Mouse (Mus musculus) lung, postnatal 36 days (tissue): ENCODE results near the gene Zfp277.
A peak's percentile ranks its signal among the peaks of the same experiment; 100 is the strongest.

Experiments used
- DNase-seq: peaks from one replicate; pipeline ENCODE4 v3.0.0; 2022; ENCODE audit warnings: mixed read lengths

Gene Zfp277

DNA sequence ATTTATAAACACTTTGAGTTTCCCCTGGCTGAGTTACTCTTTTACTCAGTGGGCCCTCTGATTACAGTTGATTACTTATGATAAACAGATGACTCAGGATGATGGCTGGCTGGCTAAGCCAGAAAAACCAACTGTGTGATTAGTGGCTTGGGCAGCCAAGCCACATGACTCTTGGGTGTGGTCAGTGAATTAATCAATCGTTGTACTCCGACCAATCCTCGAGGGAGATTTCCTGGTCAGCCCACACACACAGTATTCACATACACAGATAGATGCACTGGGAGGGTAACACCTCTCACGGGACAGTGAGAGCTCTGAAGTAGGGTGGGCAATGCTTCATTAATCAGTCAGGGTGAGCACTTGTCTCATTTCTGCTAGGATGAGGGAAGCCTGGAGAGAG lies 97.5 kb downstream of the Zfp277 start:
- peak; percentile 8 for DNase-seq

- DNase-seq: no peak
These were observed 98.5 kb downstream of the Zfp277 start for GRCm38 (mm10) chr12:40347060-40347698.

- DNase-seq: peak; percentile 8
These were observed 104.3 kb downstream of the Zfp277 start for GRCm38 (mm10) chr12:40341443-40341842.

DNA sequence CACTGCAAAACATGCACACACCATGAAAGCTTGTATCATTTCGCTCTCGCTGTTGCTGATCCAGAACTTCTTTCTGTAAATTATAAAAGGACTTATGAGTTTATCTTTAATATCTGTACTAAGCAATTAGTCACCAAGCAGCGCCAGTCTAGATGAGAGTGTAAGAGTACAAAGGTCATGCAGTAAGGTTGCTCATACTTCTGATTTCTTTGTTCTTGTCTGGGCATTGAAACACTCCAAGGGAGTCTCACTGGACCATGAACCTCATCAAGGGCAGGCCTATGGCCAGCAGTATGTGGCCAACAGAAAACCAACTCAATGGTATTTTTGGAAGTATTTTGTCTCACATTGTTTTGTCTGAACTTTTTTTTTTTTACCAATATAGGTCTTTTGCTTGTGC lies 110.4 kb downstream of the Zfp277 start:
- no peak for DNase-seq

- no peak for DNase-seq
These were observed 114.2 kb downstream of the Zfp277 start for GRCm38 (mm10) chr12:40331467-40331866.

- peak; percentile 6 for DNase-seq
These were observed 118.6 kb downstream of the Zfp277 start for GRCm38 (mm10) chr12:40327012-40327660.

DNA sequence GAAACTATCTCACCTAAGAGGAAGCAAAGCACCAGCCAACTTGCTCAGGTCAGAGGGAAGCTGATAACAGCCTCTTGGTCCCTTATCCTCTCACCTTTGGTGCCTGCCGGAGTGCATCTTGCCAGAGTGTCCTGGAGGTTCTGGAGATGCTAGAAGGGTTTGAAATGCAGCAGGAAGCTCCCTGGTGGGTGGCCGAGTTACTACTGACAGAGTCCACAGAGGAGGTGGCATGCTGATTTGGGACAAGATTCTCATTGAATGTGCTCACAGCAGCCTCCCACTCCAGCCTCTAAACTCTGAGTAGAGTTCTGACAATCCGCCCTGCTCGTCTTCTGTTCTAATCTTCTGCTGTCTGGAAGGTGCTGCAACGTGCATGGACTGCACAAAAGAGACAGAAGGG lies 120.1 kb downstream of the Zfp277 start:
- DNase-seq: no peak

DNA sequence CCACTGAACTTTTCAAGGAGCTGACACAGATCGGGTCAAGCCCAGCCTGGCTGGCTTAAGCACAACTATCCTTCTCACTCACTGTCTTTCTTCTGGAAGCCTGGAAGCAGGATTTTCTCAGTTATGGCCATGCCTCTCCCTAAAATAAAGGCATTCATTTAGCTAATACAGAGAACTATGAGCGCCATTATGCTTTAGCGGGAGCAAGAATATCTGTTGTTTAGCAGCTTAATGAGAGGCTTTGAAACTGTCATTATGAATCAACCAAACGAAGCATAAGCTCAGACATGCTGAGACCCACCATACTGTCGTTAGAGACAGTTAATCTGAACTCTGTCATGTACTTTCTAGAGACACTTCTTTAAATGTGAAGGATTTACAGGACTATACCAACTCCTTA lies 120.9 kb downstream of the Zfp277 start:
- DNase-seq: no peak

GRCm38 (mm10) chr12:40315146-40315545 lies 130.6 kb downstream of the Zfp277 start:
- no peak for DNase-seq

GRCm38 (mm10) chr12:40303960-40304359 lies 141.7 kb downstream of the Zfp277 start:
- no peak for DNase-seq

DNA sequence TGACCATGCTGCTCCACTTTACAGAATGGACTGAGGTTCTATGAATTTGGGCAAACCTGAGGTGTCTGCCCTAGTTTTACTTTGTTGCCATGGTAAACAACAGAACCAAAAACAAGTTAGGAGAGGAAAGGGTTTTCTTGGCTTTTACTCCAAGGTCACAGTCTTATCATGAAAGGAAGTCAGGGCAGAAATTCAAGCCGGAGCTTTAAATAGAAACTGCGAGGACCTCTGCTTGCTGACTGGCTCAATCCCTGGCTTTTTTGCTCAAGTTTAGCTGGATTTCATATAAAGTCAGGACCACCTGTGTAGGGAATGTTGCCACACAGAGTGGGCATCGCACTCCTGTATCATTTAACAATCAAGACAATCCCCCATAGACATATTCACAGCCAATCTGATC lies 147.1 kb downstream of the Zfp277 start:
- DNase-seq: no peak

DNA sequence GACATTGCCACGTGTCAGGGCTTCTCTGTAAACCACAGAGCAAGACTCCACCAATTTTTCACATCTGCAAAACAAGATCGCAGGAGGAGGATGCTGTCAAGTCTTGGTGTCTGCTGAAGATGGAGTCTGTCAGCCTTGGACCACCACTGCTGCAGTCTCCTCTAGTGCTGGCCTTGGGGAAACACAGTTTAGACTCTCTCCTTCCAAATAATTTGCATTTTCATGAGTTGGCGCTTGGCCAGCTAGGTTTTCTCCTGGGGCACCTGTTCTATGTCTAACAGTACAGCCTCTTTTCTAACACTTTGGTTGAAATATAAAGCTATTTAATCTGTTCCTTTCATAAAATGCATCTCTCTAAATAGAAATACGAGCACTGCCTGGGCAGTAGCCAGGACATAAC lies 159.2 kb downstream of the Zfp277 start:
- no peak for DNase-seq

- no peak for DNase-seq
These were observed 164.9 kb downstream of the Zfp277 start for GRCm38 (mm10) chr12:40280596-40281325.

- DNase-seq: no peak
These were observed 168.1 kb downstream of the Zfp277 start for GRCm38 (mm10) chr12:40277581-40277980.

DNA sequence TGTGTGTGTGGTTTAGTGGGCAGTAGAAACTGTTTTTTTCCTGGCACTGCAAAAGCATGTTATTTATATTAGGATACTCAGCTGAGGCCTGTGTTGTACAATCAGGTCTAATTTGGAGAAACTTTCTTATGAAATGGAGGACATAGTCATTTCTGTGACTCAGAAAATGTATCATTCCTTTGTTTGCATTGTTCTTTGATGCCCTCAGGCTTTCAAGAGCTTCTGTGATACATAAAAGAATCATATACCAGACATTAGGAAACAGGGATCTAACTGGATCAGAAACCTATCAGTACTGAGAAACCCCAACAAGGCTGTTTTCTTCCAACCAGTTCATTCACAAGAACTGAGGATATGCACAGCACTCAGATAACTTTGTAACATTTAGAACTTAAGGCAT lies 170.8 kb downstream of the Zfp277 start:
- DNase-seq: no peak

GRCm38 (mm10) chr12:40273339-40273738 lies 172.4 kb downstream of the Zfp277 start:
- no peak for DNase-seq

- DNase-seq: no peak
These were observed 173.0 kb downstream of the Zfp277 start for GRCm38 (mm10) chr12:40272710-40273109.

GRCm38 (mm10) chr12:40268313-40268712 lies 177.4 kb downstream of the Zfp277 start:
- peak; percentile 39 for DNase-seq
